Comparison of ENCODE assay signal across 22 mouse cellular contexts in genomic region chr6:129747016-129747653, GRCm38 (mm10). TPM values are rescaled to one million over a fixed set of nuclear protein-coding genes. Genes with fewer than 3 reads are reported as not detected.
A peak's percentile ranks its signal among the peaks of the same experiment; 100 is the strongest.
DNase-seq lines count a peak whose midpoint lies in the region; ATAC-seq lines count a peak whose summit lies in the region.
"Had no signal": no experiment of that assay in that cellular context is flagged by ENCODE, and none has a peak within 500 bp of the region (broad histone marks: within the 10 kb centered on the region; RNA-seq: fewer than 3 reads in every experiment).

No protein-coding gene starts in this region.

- peaks cover 10% of the 10 kb centered on the region for H3K9me3 ChIP-seq in heart, embryonic 12.5 days (replicated peaks)
- H3K9me3 ChIP-seq: embryonic facial prominence, embryonic 15.5 days; hindbrain, embryonic 12.5 days; intestine, embryonic 15.5 days; megakaryocyte, embryonic 14.5 days; neural tube, embryonic 15.5 days had no signal

- H3K4me3 ChIP-seq in heart, embryonic 12.5 days: no peak overlapping the region
- H3K4me3 ChIP-seq: embryonic facial prominence, embryonic 15.5 days; hindbrain, embryonic 12.5 days; intestine, embryonic 15.5 days; megakaryocyte, embryonic 14.5 days; neural tube, embryonic 15.5 days had no signal

- H3K36me3 ChIP-seq in heart, embryonic 12.5 days: no peaks in the 10 kb centered on the region
- H3K36me3 ChIP-seq: embryonic facial prominence, embryonic 15.5 days; hindbrain, embryonic 12.5 days; intestine, embryonic 15.5 days; neural tube, embryonic 15.5 days had no signal

- WGBS in heart, embryonic 12.5 days: 72% methylated on average over 4 of the region's 4 CpGs

- no peak overlapping the region for H3K9ac ChIP-seq in heart, embryonic 12.5 days
- H3K9ac ChIP-seq: embryonic facial prominence, embryonic 15.5 days; hindbrain, embryonic 12.5 days; intestine, embryonic 15.5 days; neural tube, embryonic 15.5 days had no signal

- no peak overlapping the region for H3K27ac ChIP-seq in heart, embryonic 12.5 days (ENCODE audit: poor library complexity, severe bottlenecking)
- H3K27ac ChIP-seq: embryonic facial prominence, embryonic 15.5 days; hindbrain, embryonic 12.5 days; intestine, embryonic 15.5 days; kidney, postnatal 0 days; neural tube, embryonic 15.5 days had no signal

- no peak for ATAC-seq in heart, embryonic 12.5 days (ENCODE audit: insufficient number of reproducible peaks, low FRiP score)
- peak; percentile 19 for ATAC-seq in activated CD4-positive, CD25-positive, alpha-beta regulatory T cell, adult 4 months
- ATAC-seq: intestine, embryonic 15.5 days had no signal

- H3K4me1 ChIP-seq in heart, embryonic 12.5 days (replicated peaks): no peaks in the 10 kb centered on the region
- H3K4me1 ChIP-seq: embryonic facial prominence, embryonic 15.5 days; hindbrain, embryonic 12.5 days; intestine, embryonic 15.5 days; neural tube, embryonic 15.5 days had no signal

- peak; percentile 83 for DNase-seq in heart, adult 11 months
- peak; percentile 40 for DNase-seq in 3T3-L1 (ENCODE audit: low read depth, low spot score)
- DNase-seq in monocyte, adult 2 months (ENCODE audit: low read depth in 1 of 2, low spot score in 2 of 2): peak; percentile 27 to 33
- no peak for DNase-seq in thymus, postnatal 25 days
- DNase-seq in embryo, embryonic 10.5 days (ENCODE audit: low spot score): no peak
- DNase-seq in cerebellum, adult 9-10 months: no peak
- DNase-seq: cerebellum, adult 11 months; gastrocnemius, postnatal 25 days; thymus, adult 2 months had no signal

- no peak overlapping the region for H3K4me2 ChIP-seq in heart, embryonic 12.5 days
- H3K4me2 ChIP-seq: embryonic facial prominence, embryonic 15.5 days; hindbrain, embryonic 12.5 days; intestine, embryonic 15.5 days; neural tube, embryonic 15.5 days had no signal

- no peaks in the 10 kb centered on the region for H3K27me3 ChIP-seq in heart, embryonic 12.5 days (replicated peaks)
- H3K27me3 ChIP-seq: embryonic facial prominence, embryonic 15.5 days; hindbrain, embryonic 12.5 days; intestine, embryonic 15.5 days; megakaryocyte, embryonic 14.5 days; neural tube, embryonic 15.5 days had no signal

RNA-seq across cellular contexts. Expression of gene Klri2, which starts 6.9 kb away (rescaled TPM):
- not detected in 2 replicates for polyA plus RNA-seq in heart, embryonic 12.5 days (2016; fragmentation: Nextera tagmentation; extraction: Ambion mirVana)
- polyA plus RNA-seq in activated CD4-positive, CD25-positive, alpha-beta regulatory T cell, adult 4 months (2017; shearing (Covaris generic)): not detected
- polyA plus RNA-seq: embryonic facial prominence, embryonic 15.5 days; forebrain, embryonic 11.5 days; heart, embryonic 14.5 days; hindbrain, embryonic 12.5 days; limb, embryonic 14.5 days; neural tube, embryonic 15.5 days had no signal

RNA-seq across cellular contexts. Expression of gene Klri1, which starts 30.2 kb away (rescaled TPM):
- polyA plus RNA-seq in heart, embryonic 12.5 days (2016; fragmentation: Nextera tagmentation; extraction: Ambion mirVana): not detected in 2 replicates
- polyA plus RNA-seq in activated CD4-positive, CD25-positive, alpha-beta regulatory T cell, adult 4 months (2017; shearing (Covaris generic)): not detected
- polyA plus RNA-seq: cortical plate, adult 2 months; embryonic facial prominence, embryonic 15.5 days; forebrain, embryonic 11.5 days; heart, embryonic 14.5 days; hindbrain, embryonic 12.5 days; intestine, embryonic 15.5 days; kidney, postnatal 0 days; limb, embryonic 14.5 days; midbrain, postnatal 0 days; thymus, adult 2 months had no signal

RNA-seq across cellular contexts. Expression of gene Gm156, which starts 36.9 kb away (rescaled TPM):
- not detected in 2 replicates for polyA plus RNA-seq in heart, embryonic 12.5 days (2016; fragmentation: Nextera tagmentation; extraction: Ambion mirVana)
- not detected for polyA plus RNA-seq in activated CD4-positive, CD25-positive, alpha-beta regulatory T cell, adult 4 months (2017; shearing (Covaris generic))
- polyA plus RNA-seq: cortical plate, adult 2 months; embryonic facial prominence, embryonic 15.5 days; forebrain, embryonic 11.5 days; heart, embryonic 14.5 days; hindbrain, embryonic 12.5 days; intestine, embryonic 15.5 days; kidney, postnatal 0 days; limb, embryonic 14.5 days; midbrain, postnatal 0 days; neural tube, embryonic 15.5 days; thymus, adult 2 months had no signal

Comparison
In these comparisons a context has a peak if more than half of its experiments do, and no peak if none do; other contexts are left out.
1. DNase-seq: peak in heart, adult 11 months (single experiment), 3T3-L1 (single experiment) and monocyte, adult 2 months (2 of 2); none in thymus, postnatal 25 days (single experiment), embryo, embryonic 10.5 days (single experiment) and cerebellum, adult 9-10 months (single experiment).